Mouse (Mus musculus) myocyte (in vitro differentiated cells): Measurements from ENCODE around the gene Ccl26.

Experiments
- E2F4 ChIP-seq: IDR thresholded peaks from one replicate; pipeline ENCODE4 v1.6.1; 2011; ENCODE audit warnings: mild to moderate bottlenecking, control low read depth, moderate library complexity; ENCODE audit not compliant: insufficient read depth
- MAX ChIP-seq: IDR thresholded peaks from one replicate; pipeline ENCODE4 v1.6.1; 2011; ENCODE audit warnings: low read depth, mild to moderate bottlenecking, control low read depth
- MYOD1 ChIP-seq, 3 experiments: IDR thresholded peaks; one replicate each; pipeline ENCODE4 v1.6.1; 2011; ENCODE audit warnings: control low read depth in 2 of 3, low read depth in 2 of 3, mild to moderate bottlenecking in 2 of 3, moderate library complexity in 1 of 3; ENCODE audit not compliant: insufficient read length in 2 of 3, control insufficient read depth in 1 of 3
- MYOG ChIP-seq, 3 experiments: IDR thresholded peaks; one replicate each; pipeline ENCODE4 v1.6.1; 2011; ENCODE audit warnings: control low read depth in 2 of 3, low read depth in 2 of 3, mild to moderate bottlenecking in 2 of 3; ENCODE audit not compliant: insufficient read length in 2 of 3, control insufficient read depth in 1 of 3, insufficient read depth in 1 of 3
- POLR2A ChIP-seq: IDR thresholded peaks from one replicate; pipeline ENCODE4 v1.6.1; 2011; ENCODE audit warnings: low read depth, mild to moderate bottlenecking, control low read depth, moderate library complexity; ENCODE audit not compliant: insufficient read length
- POLR2AphosphoS2 ChIP-seq: IDR thresholded peaks from one replicate; pipeline ENCODE4 v1.6.1; 2011; ENCODE audit warnings: low read depth, control low read depth; ENCODE audit not compliant: insufficient read length
- TCF12 ChIP-seq: IDR thresholded peaks from one replicate; pipeline ENCODE4 v1.6.1; 2011; ENCODE audit warnings: mild to moderate bottlenecking, control low read depth; ENCODE audit not compliant: poor library complexity, insufficient read depth, severe bottlenecking
- TCF3 ChIP-seq: IDR thresholded peaks from one replicate; pipeline ENCODE4 v1.6.1; 2011; ENCODE audit warnings: low read depth, control low read depth; ENCODE audit not compliant: insufficient read length
- USF1 ChIP-seq: IDR thresholded peaks from one replicate; pipeline ENCODE4 v1.6.1; 2011; ENCODE audit warnings: low read depth, mild to moderate bottlenecking, control low read depth, moderate library complexity

- TF ChIP-seq MYOG (IDR thresholded peaks at IDR 0.05; ENCODE audit: control insufficient read depth in 1 of 3, insufficient read depth in 1 of 3, insufficient read length in 2 of 3, low read depth in 2 of 3) (no peak), POLR2A (no peak), USF1 (no peak), MAX (no peak), POLR2AphosphoS2 (no peak), E2F4 (no peak), TCF3 (no peak), TCF12 (no peak), MYOD1 (IDR thresholded peaks at IDR 0.05; ENCODE audit: control insufficient read depth in 1 of 3, insufficient read length in 2 of 3, low read depth in 2 of 3) (no peak)
These were observed 5.3 kb upstream of the Ccl26 start for GRCm38 (mm10) chr5:135568698-135569097.
